Mouse (Mus musculus): ENCODE measurements around the gene Gm10300.

The Gm10300 gene

DNA sequence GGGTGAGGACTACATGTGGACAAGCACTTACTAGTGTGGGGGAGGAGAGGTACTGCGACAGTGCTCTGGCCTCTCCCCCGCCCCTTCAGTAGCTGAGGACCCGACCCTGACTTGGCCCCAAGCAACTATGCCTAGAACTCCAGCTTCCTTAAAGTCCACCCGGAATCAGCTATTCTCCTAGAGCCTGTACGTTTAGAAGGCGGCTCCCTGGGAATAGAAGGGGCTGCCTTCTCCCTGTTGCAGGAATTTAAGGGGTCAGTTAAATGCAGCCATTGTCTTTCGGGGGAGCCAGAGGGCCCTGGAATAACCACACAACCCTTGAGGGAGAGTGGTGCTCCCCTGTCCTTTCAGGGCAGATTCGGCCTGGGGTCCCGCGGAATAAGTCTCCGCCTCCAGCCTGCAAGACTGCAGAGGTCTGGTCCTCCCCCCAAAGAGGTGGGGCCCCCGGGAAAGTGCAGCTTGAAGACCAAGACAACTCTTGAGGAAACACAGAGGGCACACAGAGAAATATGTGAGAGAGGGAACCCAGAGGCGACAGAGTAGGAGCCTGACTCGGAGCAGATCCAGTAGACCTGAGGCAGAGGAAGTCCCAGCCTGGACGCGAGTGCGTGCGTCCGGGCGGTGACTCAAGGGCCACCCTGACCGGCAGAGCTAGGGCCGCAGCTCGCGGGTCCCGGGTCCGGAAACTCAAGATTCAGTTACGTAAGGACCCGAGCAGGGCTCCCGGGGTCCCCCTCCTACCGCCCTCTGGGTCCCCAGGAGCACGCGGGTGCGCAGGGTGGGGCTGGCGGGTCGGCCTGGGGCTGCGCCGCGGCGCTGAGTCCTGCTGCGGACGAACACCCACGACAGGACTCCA lies at the start of gene Gm10300:
TSS of gene Gm10300 (plus strand) at position 621 of the 856 bp plus-strand sequence.
- peak; percentile 58 for DNase-seq (ENCODE audit: low read depth, low spot score)

DNA sequence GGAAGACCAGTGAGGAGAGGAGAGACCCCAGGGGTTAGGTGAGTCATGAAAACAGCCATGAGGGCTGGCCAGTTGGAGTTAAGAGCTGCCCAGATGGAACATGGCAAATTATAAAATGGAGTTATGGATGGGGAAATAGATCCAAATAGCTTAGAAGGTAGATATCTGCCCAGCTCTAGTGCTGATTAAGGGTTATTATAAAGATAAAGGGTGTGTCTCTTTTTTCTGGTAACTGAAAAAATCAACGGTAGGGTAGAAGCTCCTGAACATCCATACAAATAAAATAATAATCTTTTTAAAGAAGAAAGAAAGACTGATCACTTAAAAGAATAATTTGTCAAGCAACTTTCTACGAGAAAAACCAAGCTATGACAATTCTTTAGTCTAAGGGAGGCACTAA lies 49.2 kb upstream of the Gm10300 start:
- DNase-seq (ENCODE audit: low read depth, low spot score): no peak

DNA sequence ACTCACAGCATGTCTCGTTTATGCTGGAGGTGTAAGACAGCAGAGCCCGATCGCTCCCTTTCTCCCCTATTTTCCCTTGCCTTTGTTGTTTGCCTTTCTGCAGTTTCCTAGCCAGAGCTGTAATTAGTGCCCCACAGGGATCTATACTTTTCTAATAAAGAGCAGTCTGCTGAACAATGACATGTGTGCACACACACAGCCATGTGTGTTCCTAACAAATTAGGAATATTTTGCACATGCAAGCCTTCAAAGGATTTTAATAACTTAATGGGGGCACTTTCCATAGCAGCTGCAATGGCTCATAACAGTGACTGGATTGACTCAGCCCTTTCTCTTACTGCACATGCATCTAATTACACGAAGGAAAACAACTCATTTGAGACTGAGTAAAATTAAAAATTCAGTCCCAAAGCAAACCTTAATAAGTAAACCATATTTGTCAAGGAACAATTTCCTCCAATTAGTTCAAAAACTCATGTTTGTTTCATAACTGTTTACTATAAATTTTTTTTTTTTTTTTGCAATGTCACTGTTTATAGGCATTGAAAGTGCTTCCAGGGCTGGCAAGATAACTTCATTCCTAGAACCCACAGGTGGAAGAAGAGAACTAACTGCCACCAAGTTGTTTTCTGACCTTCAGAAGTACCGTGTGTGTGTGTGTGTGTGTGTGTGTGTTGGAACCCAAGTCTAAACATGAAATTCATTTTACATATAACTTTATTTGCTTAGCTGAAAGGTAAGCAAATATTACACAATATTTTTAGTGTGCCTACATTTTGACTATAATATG lies 48.6 kb upstream of the Gm10300 start:
- DNase-seq (ENCODE audit: low read depth, low spot score): no peak

DNA sequence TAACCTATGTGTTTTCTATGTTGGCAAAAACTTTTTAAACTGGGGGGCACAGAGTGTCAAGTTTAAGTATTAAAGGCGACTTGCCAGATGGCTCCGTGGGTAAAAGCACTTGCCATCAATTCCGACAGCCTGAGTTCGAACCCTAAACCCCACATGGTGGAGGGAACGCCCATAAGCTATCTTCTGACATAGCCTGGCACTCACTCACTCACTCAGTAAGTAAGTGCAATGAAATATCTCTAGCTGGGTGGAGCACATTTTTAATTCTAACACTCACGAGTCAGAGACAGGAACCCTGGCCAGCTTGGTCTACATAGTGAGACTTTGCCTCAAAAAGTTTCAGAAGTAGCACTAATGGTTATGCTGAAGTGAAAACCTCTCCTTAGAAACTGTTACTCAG lies 47.3 kb upstream of the Gm10300 start:
- DNase-seq (ENCODE audit: low read depth, low spot score): no peak

DNA sequence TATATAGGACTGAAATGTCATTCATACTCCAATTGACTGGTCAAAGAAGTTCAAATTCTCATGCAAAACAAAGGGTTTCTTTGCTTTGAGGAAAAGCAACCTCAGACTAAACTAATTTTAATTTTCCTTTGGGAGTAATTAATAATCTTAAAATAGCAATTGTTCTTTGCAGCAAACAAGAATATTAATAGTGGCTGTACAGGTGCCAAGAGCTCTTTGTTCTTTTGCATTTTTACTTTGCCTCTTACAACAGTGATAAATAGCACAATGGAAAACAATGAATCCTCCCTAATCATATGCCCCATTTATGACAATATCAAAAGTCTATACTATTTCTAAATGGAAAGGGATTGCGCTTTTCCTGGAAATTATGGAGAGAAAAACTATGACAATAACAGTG lies 46.7 kb upstream of the Gm10300 start:
- no peak for DNase-seq (ENCODE audit: low read depth, low spot score)

DNA sequence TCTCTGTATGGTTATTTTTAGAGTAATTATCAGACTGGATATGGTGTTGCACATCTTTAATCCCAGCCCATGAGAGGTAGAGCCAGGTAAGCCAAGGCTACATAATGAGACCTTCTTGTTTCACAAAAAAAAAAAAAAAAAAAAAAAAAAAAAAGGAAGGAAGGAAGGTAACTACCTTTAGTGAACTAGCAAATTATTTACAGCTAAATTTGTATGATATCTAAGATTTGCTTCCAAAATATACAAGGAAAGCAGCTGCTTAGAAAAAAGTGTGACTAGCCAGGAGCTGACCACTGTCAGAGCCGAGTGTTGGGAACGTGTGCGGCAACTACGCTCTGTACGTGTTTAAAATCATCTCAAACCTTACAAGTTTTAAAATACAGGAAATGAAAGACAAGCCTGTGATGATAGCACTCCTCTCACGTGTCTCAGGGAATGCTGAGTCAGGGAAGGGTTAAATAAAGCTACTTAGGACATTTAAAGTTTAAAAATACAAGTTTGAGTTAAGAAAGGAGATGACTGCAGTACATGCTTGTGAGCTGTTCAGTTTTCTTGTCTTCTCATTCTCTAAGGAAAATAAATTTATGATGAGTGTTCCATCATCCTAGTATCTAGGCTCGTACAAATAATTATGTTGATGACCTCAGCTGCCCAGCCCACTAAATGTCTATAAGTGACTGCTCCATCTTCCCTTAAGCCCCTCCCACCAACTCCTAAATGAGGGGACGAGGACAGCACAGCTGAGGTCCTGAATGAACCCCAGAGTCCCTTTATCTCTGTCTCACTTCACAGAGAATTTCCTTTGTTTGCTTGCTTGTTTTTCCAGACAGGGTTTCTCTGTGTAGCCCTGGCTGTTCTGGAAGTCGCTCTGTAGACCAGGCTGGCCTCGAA lies 44.4 kb upstream of the Gm10300 start:
- no peak for DNase-seq (ENCODE audit: low read depth, low spot score)

DNA sequence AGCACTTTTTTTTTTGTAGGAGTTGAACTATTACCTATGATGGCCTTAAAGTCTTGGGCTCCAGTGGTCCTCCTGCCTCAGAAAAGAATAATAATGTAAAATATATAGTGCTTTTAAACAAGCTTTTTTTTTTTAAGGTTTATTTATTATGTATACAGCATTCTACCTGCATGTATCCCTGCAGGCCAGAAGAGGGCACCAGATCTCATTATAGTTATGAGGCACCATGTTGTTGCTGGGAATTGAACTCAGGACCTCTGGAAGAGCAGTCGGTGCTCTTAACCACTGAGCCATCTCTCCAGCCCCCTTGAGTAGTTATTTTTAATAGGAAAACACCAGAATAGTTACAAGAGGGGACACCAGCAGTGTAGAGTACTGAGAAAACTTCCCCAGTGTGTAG lies 41.3 kb upstream of the Gm10300 start:
- peak; percentile 41 for DNase-seq (ENCODE audit: low read depth, low spot score)

DNA sequence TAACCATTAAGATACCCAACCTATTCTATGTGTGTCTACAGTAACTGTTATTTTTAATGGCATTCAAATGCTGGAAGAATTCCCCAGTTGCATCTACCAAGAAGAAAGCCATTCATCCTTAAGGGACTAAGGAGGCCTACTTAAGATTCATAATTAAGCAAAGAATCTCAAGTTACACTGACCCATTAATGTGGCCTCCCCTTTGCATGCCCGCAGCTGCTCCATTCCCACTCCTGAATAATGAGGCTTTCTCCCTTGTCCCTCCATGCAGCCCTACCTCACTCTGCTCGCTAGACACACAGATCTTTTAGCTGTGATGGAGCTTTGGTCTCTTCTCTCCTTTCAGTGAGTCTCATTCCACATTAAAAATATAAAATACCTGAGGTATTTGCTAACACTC lies 40.3 kb upstream of the Gm10300 start:
- DNase-seq (ENCODE audit: low read depth, low spot score): no peak

DNA sequence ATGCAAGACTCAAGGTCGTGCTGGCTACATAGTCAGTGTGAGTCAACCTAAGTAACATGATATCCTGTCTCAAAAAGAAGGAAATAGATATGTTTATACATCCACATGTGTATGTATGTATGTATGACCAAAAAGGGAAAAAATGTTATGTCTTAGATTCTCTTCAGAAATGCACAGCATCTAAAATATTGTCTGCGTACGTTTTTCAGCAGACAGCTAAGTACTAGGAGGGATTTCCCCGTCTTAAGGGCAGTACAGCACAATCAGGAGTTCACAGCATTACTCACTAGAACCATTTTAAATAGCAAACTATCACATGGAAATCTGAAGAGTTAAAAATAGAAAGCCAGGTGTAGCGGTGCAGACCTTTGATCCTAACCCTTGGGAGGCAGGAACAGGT lies 37.4 kb upstream of the Gm10300 start:
- peak; percentile 38 for DNase-seq (ENCODE audit: low read depth, low spot score)

DNA sequence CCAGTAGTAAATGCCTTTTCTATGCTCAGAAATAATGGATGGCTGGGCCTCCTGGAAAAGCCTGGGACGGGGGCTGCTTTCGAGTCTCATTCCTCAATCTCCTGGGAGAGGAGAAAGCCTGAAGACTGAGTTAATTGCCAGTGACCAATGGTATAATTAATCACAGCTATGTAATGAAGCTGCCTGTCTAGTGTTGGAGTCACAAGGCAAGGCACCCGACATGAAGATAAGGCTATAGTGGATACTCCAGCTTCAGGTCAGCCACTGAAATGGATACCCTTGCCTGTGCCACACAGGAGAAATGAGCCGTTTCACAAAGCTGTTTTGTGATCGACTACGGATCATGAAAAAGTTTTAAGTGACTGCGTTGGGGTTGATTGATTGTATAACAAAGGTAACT lies 36.5 kb upstream of the Gm10300 start:
- no peak for DNase-seq (ENCODE audit: low read depth, low spot score)

DNA sequence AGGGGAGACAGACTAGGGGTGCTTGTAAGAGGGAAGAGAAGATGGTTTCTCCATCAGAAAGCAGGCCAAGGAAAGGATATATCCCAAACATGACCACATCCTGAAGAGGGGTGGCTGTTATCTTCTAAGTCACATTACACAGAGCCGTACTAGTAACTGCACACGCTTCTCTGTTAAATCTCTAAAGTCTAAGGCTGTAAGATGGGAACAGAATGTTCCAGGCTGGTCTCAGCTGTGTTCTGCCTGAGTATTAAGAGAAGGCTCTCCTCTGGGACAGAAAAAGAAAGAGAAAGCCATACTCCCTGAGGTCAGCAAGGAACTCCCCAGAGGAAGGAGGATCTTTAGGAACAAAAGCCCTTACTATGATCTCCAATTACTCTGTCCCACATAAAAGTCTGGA lies 35.7 kb upstream of the Gm10300 start:
- DNase-seq (ENCODE audit: low read depth, low spot score): no peak

DNA sequence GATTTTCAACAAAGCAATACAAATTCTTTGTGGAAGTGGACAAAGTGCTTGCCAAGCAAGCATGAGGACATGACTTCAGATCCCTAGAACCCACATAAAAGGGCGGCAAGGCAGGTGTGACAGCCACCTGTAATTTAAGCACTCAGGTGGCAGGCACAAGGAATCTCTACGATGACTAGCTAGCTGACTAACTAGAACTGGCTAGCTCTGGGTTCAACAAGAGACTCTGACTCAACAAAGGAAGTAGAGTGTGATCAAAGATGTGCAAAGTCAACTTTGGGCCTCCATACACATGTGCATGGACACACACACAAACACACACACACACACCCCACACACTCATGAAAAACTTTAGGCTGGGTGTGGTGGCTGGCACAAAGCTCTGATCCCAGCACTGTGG lies 35.0 kb upstream of the Gm10300 start:
- peak; percentile 59 for DNase-seq (ENCODE audit: low read depth, low spot score)

DNA sequence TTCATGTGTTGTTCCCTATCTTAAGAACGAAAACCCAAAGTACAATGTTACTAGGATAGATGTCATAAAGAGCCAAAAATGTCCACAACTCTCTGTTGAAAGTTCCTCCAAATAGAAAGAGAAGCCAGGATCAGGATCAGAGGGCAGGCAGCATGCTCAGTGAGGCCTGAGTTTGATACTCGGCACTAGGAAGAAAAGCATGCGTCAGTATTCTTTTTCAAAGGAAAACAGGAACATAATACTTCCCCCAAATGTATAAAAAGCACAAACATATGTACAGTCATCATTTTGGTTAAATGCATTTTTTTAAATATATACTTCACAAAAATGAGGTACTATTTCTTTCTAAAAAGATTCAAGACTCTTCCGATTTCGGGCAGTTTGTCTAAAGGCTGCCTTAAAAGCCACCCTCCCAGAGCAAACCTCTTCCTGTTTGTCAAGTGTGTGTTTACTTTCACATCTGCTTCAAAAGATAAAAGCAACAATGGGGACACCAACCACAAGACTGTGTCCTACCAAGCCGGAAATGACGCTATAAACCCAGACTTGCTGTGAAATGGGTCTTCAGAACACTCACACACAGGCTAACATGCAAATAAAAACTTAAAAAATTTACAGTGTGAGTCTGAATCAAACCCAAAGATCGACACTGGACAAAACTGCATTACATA lies 34.4 kb upstream of the Gm10300 start:
- DNase-seq (ENCODE audit: low read depth, low spot score): peak; percentile 94

DNA sequence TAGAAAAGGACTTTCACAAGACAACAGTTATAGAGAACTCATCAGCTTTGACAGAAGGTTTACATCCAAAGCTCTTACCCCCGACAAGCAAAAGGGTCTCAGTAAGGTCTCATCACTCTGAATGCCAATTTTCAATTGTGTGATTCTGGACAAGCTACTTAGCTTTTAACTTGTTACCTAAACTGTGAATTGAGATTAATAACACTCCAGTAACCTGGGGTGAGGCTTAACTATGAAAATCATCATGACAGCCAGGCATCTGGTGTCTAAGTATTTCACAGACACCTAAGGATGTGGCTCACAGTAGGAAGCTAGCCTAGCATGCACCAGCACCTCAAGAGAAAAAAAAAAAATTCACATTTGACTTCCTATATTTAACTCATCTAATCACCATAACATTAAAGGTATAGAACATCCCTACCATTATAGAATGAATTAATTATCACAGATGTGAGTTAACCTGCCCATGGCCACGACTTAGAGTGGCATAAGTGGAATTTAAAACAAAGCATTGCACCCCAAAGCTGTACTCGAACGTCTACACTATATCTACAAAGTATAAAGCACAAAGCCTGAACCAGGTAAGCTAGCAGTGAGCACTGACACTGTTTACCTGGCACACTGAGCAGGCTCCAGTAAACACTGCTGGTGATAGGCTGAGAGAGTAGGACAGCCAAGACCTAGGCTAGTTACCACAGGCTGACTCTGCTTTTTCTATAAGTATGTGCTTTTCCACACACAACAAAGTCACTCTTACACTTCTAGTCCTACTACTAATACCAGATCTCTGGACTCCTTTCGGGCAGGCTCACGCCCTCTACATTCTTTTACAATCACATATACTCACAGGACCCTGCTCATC lies 32.8 kb upstream of the Gm10300 start:
- peak; percentile 50 for DNase-seq (ENCODE audit: low read depth, low spot score)

DNA sequence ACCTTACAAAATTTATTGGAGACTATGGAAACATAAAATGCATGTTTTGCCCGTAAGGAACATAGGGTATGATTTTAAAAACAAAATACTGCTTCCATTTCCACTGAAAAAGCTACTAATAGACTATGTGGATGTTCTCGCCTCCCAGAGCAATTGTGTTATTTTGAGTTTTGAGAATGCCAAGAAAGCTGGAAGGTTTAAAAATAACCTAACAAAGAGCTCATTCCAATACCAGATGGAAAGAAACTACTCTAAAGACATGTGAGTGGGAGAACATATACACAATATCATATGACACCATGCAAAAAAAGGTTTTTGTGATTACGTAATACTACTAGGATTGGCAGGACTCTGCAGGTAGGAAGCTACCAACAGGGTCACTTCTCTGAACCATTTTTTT lies 30.8 kb upstream of the Gm10300 start:
- no peak for DNase-seq (ENCODE audit: low read depth, low spot score)

DNA sequence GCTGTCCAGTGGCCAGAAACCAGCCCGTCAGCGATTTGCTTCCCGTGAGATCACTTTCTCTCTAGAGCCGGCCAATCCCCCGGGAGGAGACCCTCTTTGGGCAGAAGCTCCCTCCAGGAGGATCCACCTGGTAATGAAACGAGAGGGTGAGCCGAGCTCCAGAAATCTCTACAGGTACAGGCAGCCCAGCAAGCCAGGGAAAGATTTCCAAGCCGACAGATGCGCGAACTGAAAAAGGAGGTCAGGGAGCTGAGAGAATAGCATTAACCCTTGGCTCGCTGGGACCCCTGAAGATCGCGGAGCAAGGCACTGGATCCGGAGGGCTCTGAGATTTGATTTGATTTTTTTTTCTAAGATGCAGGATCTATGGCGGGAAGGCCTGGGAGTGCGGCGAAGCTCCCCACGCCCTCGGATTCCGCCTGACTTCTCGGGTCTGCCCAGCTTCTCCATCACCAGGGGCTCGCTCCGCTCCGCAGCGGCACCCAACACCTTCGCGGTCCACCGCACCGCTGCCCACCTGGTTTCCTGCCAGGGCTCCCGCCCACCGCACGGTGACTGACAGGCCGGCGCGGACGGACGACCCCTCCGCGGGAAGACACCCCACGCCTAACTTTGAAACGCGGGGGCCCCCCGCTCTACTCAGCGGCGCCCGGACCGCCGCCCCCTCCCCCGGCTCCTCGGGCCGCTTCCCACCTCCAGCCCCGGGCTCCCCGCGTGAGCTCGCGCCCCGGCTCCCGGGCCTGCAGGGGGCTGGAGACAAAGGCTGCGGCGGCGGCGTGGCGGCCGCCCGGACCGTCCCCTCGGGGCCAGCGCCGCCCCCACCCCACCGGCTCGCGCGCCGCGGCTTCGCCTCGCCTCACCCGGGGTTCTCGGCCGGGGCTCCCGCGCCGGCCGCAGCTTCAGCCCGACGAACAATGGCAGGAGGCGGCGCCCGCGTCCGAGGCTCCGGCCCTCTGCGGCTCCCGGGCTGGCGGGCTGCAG lies 26.2 kb upstream of the Gm10300 start:
- DNase-seq (ENCODE audit: low read depth, low spot score): peak; percentile 63

DNA sequence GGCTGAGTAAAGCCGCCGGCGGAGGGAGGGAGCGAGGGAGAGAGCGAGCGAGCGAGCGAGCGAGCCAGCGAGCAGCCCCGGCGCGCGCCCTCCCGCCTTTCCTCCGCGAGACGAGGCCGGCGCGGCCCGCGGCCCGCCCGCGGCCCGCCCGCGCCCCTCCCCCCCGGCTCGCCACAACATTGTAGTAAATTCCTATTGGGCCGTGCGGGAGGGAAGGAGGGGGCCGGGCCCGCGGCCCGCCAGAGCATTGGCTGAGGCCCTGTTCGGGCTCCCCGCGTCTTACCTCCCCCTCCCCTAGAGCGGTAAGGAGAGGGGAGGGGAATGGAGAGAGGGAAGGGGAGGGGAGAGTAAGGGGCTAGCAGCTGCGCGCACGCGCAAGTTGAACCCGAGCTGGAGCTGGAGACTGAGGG lies 25.5 kb upstream of the Gm10300 start:
- peak; percentile 93 for DNase-seq (ENCODE audit: low read depth, low spot score)

DNA sequence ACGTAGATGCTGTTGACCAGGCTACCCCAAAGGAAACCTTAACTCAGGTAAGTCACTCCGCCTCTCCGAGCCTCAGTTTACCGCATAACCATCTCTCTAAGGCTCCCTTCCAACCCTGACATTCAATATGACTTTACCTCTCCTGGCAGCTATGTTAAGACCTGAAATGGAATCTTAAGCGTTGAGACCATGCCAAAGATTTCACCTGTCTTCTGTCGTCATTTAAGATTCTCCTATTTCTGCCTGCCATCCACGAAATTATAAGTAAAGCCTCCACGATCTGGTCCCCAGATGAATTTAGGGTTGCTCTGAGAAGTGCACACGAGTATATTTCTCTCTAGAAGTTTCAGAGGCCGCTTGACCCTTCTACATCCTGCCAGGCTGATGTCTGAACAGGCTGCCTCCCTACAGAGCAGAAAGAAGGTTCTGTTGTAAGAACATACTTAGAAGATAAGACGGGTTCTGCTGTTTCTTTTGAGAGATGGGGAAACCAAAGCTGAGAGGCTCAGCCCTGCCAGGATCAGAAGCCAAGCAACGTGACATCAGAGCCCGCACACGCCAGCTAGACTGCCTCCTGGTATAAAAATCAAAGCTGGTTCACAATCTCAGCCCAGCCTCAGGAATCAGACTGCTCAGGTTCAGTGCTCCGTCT lies 24.8 kb upstream of the Gm10300 start:
- DNase-seq (ENCODE audit: low read depth, low spot score): peak; percentile 51

Measured in CD4-positive helper T cell, adult 2 months (primary cell).